Mouse (Mus musculus): ENCODE measurements around the gene Pcgf2.
"Not testable (repeated sequence)": the region's sequence is repeated elsewhere in the genome, so short reads cannot be mapped to it uniquely, and the experiment has no call there.

Pcgf2 gene

GRCm38 (mm10) chr11:97654210-97654609 is 46.1 kb downstream of the Pcgf2 start:
- DNase-seq (ENCODE audit: low read depth, low spot score): no peak

- DNase-seq (ENCODE audit: low read depth, low spot score): not testable (repeated sequence)
Measured at GRCm38 (mm10) chr11:97653376-97653775, 46.9 kb downstream of the Pcgf2 start.

GRCm38 (mm10) chr11:97650341-97650740 is 50.0 kb downstream of the Pcgf2 start:
- no peak for DNase-seq (ENCODE audit: low read depth, low spot score)

- DNase-seq (ENCODE audit: low read depth, low spot score): not testable (repeated sequence)
Measured at GRCm38 (mm10) chr11:97648541-97648940, 51.8 kb downstream of the Pcgf2 start.

- no peak for DNase-seq (ENCODE audit: low read depth, low spot score)
Measured at GRCm38 (mm10) chr11:97644834-97645233, 55.5 kb downstream of the Pcgf2 start.

GRCm38 (mm10) chr11:97643380-97644055 is 56.8 kb downstream of the Pcgf2 start:
- DNase-seq (ENCODE audit: low read depth, low spot score): no peak

- DNase-seq (ENCODE audit: low read depth, low spot score): no peak
Measured at GRCm38 (mm10) chr11:97642746-97643145, 57.6 kb downstream of the Pcgf2 start.

GRCm38 (mm10) chr11:97641668-97642067 is 58.6 kb downstream of the Pcgf2 start:
- DNase-seq (ENCODE audit: low read depth, low spot score): no peak
